Mouse (Mus musculus) midbrain, embryonic 10.5 days (tissue): ENCODE data around the gene Gm128. TPM values are rescaled to one million over a fixed set of nuclear protein-coding genes. Genes with fewer than 3 reads are reported as not detected.

ENCODE experiments used
- DNase-seq: peaks from one replicate; pipeline ENCODE4 v3.0.0-alpha.2; 2017; ENCODE audit warnings: low spot score
- H3K27ac ChIP-seq: fragments of 300-500 bp; sonication (generic); replicated peaks from 2 replicates; pipeline ENCODE4 v1.5.1; 2016; ENCODE audit warnings: mild to moderate bottlenecking
- H3K27me3 ChIP-seq: fragments of 300-500 bp; sonication (generic); 2 replicates; pipeline ENCODE4 v1.6.1; 2016; ENCODE audit warnings: low read depth, mild to moderate bottlenecking; ENCODE audit not compliant: poor library complexity, severe bottlenecking
- H3K36me3 ChIP-seq: fragments of 300-500 bp; sonication (generic); 2 replicates; pipeline ENCODE4 v1.6.1; 2016; ENCODE audit warnings: mild to moderate bottlenecking, moderate library complexity
- H3K4me1 ChIP-seq: fragments of 300-500 bp; sonication (generic); 2 replicates; pipeline ENCODE4 v1.6.1; 2016
- H3K4me3 ChIP-seq: fragments of 300-500 bp; sonication (generic); 2 replicates; pipeline ENCODE4 v1.5.1; 2016; ENCODE audit warnings: mild to moderate bottlenecking, moderate library complexity
- H3K9me3 ChIP-seq: fragments of 300-500 bp; sonication (generic); replicated peaks from 2 replicates; pipeline ENCODE4 v1.6.1; 2016; ENCODE audit warnings: mild to moderate bottlenecking
- WGBS: fragments of 180-500 bp; shearing (Covaris S2); methylation state at CpG from one replicate; pipeline ENCODE4 v1.1.7; 2016; 5-methylcytosine and 5-hydroxymethylcytosine counted together
- polyA plus RNA-seq: library from polyadenylated mRNA; unstranded; fragments of >200 nt; fragmentation: Nextera tagmentation; extraction: Ambion mirVana; gene quantifications from 2 replicates; pipeline ENCODE4 v1.2.1, GENCODE M21; 2016

Gm128 gene
- polyA plus RNA-seq, 1 experiment from 2014 or later = 0.25 TPM

DNA sequence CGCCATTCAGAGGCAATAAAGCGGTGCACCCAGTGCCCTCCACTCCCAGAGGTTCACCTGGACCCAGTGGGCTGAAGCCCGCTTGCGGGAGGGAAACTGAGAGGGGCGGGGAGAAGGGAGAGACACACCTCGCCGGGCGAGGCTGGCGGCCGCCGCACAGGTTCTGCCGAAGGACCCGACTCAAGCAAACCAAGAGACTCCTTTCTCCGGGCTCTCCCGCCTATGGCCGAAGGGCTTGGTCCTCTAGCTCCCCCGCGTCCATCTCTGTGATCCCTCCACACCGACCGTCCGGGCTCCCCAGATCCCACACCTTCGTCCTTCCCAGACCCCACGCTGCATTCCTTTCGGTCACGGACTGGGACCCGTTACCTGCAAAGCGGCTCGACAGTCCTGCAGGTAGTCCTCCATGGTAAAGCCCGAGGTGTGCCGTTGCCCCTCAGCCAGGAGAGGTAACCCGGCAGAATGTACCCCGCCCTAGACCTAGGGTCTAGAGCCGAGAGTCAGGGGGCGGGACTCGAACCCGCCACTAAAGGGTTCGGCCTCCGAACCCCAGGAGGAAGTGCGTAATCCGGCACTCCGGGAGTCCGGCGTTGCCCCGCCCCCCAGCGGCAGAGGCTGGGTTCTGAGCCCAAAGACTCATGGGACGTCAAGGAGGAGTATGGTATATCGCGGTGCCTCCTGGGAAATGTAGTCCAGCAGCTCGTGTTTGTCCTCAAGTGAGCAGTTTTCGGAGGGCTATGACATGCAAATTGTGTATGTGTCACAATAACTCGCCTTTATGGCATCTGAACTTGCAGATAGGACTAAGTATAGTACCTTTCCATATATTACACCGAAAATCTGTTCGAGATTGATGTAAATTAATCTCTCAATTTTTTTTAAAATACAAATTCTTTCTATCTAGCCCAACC is 40.1 kb upstream of the Gm128 start, which contains the start of the genes Mindy1 and Prune1:
Gene Mindy1, plus strand, starts transcription at position 130 of the 911 bp plus-strand sequence.
Gene Prune1, minus strand, starts transcription at position 861 of the 911 bp plus-strand sequence.
- DNase-seq = peak; percentile 97
- Histone ChIP-seq H3K9me3 (no peaks in the 10 kb centered on the region), H3K27ac (peak within 1 kb of the TSS; percentile 95), H3K4me1 (peaks cover 39% of the 10 kb centered on the region), H3K27me3 (no peaks in the 10 kb centered on the region), H3K36me3 (no peaks in the 10 kb centered on the region), H3K4me3 (peak within 1 kb of the TSS; percentile 81)
- WGBS = under 1% methylated on average over 53 of the region's 53 CpGs

DNA sequence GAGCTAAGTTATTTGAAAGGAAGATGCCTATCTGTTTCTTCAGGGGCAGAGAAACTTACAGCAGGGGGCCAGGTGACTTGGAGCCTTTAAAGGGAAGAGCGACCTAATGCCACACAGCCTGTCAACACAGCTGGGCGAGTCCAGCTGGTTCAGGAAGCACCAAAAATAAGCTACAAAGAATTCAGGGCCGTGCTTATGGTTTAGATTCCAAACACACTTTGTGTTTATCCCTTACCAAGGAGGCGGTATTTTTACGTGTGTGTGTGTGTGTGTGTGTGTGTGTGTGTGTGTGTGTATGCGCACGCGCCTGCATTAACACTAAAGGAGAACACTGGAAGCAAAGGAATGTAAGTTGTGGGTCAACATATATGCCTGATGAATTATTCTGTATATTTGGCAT is 39.3 kb upstream of the Gm128 start:
- no peaks in the 10 kb centered on the region for H3K27me3 ChIP-seq
- WGBS = 25% methylated on average over 8 of the region's 8 CpGs
- no peaks in the 10 kb centered on the region for H3K9me3 ChIP-seq
- peak overlapping the region; percentile 81 for H3K4me3 ChIP-seq
- DNase-seq = no peak
- H3K36me3 ChIP-seq = no peaks in the 10 kb centered on the region
- H3K27ac ChIP-seq = peak overlapping the region; percentile 95
- peaks cover 39% of the 10 kb centered on the region for H3K4me1 ChIP-seq

DNA sequence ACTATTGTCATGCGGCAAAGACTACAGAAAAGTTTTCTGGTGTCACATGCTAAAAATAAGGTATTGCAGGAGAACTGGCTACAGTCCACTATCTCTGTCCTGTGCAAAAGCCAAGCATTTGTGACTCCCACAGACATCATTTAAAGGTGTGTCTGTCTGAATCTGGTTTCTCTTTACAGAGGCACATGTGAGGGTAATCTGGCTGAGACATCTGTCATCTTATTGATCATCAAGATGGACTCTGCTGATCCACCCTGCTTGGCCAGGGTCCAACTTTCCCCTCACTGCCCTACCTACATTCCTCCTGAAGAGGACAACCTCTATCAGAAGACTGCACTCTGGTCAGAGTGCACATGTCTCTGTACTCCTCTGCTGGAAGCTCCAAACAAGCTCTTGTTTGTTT is 35.8 kb upstream of the Gm128 start:
- Histone ChIP-seq H3K9me3 (no peaks in the 10 kb centered on the region), H3K4me1 (peaks cover 18% of the 10 kb centered on the region), H3K27me3 (no peaks in the 10 kb centered on the region), H3K36me3 (peaks cover 7% of the 10 kb centered on the region; the same call in 1 of the 2 replicates), H3K27ac (no peak overlapping the region), H3K4me3 (no peak overlapping the region)
- 95% methylated on average over 1 of the region's 1 CpGs for WGBS
- no peak for DNase-seq

DNA sequence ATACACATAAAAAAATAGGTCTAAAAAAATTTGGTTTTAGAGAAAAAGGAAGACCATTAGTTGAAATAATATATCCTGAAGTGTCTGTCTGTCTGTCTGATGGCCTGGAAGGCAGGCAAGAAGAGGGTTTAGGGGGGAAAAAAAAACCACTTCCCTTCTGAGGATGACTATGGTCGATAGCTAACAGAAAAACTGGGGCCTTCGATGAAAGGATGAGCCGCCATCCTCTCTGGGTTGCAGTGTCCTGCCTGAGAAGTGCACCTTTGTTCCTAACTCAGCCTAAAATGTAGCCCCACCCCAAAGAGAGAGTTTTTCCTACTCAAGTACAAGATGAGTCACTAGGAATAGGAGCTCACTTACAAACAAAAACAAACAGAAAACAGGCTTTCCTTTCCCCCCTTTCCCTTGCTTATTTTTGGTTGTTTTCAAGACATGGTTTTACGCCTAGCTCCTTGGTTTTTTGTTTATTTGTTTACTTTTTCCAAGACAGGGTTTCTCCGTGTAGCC is 35.1 kb upstream of the Gm128 start:
- Histone ChIP-seq H3K4me3 (no peak overlapping the region), H3K27me3 (no peaks in the 10 kb centered on the region), H3K36me3 (peaks cover 7% of the 10 kb centered on the region; the same call in 1 of the 2 replicates), H3K27ac (no peak overlapping the region), H3K9me3 (no peaks in the 10 kb centered on the region), H3K4me1 (peaks cover 13% of the 10 kb centered on the region)
- 78% methylated on average over 5 of the region's 5 CpGs for WGBS
- DNase-seq = no peak

DNA sequence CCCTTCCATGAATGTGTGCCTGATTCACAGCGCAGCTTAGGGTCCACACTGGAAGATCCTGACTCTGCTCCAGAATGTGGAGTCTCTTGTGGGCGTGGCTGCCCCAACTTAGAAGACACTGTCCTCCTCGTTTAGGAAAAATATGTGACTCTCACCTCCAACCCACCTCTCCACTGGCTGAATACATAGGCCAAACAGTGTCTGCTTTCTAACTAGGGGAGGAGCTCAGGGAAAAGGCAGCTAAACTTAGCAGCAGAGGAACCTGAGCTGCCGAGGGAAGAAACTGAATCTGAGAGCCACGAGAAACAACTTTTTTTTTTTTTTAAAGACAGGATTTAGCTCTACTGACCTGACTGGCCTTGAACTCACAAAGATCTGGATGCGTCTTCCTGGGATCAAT is 33.8 kb upstream of the Gm128 start:
- no peak overlapping the region for H3K4me3 ChIP-seq
- no peak overlapping the region for H3K27ac ChIP-seq
- peaks cover 2% of the 10 kb centered on the region; the same call in 1 of the 2 replicates for H3K4me1 ChIP-seq
- WGBS = 88% methylated on average over 6 of the region's 6 CpGs
- no peak for DNase-seq
- no peaks in the 10 kb centered on the region for H3K9me3 ChIP-seq
- H3K36me3 ChIP-seq = peaks cover 7% of the 10 kb centered on the region; the same call in 1 of the 2 replicates
- no peaks in the 10 kb centered on the region for H3K27me3 ChIP-seq

DNA sequence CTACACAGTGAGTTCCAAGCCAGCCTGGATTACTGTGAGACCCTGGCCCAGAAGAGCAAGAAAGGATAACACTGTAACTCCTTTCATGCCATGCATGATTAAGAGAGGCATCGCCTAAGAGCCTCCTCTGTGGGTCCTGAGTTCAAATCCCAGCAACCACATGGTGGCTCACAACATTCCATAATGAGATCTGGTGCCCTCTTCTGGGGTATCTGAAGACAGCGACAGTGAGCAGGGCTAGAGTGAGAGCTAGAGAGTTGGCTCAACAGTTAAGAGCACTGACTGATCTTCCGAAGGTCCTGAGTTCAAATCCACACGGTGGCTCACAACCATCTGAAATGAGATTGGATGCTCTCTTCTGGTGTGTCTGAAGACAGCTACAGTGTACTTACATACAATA is 33.1 kb upstream of the Gm128 start:
- Histone ChIP-seq H3K27me3 (no peaks in the 10 kb centered on the region), H3K4me1 (peaks cover 2% of the 10 kb centered on the region; the same call in 1 of the 2 replicates), H3K36me3 (peaks cover 8% of the 10 kb centered on the region; the same call in 1 of the 2 replicates), H3K27ac (no peak overlapping the region), H3K4me3 (no peak overlapping the region), H3K9me3 (no peaks in the 10 kb centered on the region)
- 94% methylated on average over 4 of the region's 4 CpGs for WGBS
- DNase-seq = no peak

DNA sequence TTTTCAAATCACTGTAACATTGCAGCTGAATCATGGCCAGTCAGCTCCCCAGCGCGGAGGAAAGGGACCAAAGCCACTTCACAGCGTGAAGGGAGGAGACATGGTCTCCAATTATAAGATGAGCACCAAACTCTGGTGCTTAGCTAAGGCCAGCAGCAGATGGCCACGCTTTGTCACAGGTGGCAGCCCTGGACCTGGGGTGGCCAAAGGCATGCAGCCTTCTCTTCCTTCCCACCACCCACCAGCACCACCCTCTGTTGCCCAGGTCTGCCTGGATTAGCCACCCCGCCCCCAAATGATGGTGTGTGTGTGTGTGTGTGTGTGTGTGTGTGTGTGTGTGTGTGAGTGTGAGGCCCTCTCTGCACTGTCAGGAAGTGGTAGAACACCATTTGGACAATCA is 32.1 kb upstream of the Gm128 start:
- Histone ChIP-seq H3K4me3 (no peak overlapping the region), H3K4me1 (peaks cover 2% of the 10 kb centered on the region; the same call in 1 of the 2 replicates), H3K27ac (no peak overlapping the region), H3K27me3 (no peaks in the 10 kb centered on the region), H3K36me3 (peaks cover 18% of the 10 kb centered on the region), H3K9me3 (no peaks in the 10 kb centered on the region)
- DNase-seq = no peak
- 92% methylated on average over 5 of the region's 5 CpGs for whole genome bisulfite sequencing

DNA sequence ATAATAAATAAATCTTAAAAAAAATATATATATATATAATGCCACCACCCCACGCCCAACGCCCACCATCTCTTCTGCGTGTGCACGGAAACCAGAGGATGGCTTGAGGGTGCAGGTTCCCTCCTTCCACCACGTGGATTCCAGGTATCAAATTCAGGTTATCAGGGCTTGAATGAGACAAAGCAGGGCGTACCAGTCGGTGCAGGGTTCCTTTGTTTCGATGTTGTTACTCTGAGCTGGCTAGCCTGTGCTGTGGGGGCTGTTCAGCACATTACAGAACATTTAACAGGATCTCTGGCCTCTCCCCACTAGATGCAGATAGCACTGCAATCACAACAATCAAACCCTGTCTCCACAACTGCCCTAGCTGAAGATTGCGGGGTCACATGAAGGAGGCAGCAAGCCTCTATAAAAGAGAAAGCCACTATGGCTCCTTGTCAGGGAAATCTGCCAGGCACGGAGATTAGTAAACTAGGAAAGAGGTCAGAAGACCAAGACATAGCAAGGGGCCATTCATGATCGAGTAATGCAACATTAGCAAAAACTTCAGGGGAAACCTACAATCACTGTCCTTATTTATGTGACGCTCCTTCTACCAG is 29.5 kb upstream of the Gm128 start:
- H3K4me3 ChIP-seq = no peak overlapping the region
- H3K27me3 ChIP-seq = no peaks in the 10 kb centered on the region
- no peaks in the 10 kb centered on the region for H3K9me3 ChIP-seq
- H3K27ac ChIP-seq = no peak overlapping the region
- 88% methylated on average over 12 of the region's 12 CpGs for WGBS
- no peaks in the 10 kb centered on the region for H3K4me1 ChIP-seq
- peaks cover 43% of the 10 kb centered on the region for H3K36me3 ChIP-seq
- DNase-seq = no peak

DNA sequence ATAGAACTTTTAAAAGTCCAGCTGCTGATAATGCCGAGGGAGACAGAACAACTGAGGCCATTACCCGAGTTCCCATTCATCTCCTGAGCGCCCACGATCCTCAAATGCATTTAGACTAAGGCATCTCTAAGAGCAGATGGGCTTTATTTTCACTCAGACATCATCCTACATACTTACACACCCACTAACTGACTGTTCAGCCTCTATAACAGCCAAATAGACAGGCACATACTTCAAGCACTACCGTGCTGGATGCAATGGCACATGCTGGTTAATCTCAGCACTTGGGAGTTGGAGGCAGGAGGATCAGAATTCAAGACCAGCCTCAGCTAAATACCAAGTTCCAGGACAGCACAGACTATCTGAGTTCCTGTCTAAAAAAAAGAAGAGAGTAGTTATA is 28.4 kb upstream of the Gm128 start:
- H3K36me3 ChIP-seq = peaks cover 50% of the 10 kb centered on the region
- DNase-seq = no peak

DNA sequence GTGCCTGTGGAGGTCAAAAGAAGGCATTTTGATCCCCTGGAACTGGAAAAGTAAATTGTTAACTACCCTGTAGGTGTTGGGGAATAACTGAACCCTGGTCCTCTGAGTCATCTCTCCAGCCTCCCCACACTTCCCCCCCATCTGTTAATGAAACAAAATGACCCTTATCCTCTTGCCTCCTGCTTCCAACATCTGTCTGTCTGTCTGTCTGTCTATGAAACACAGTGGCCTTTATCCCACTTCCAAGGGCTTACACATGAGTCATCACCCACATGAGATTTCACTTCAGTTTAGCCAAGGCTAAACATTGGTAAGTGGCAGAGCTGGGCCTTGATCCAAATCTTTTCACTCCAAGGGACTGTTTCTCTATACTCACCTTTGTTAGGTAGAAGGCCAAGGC is 26.5 kb upstream of the Gm128 start:
- no peaks in the 10 kb centered on the region for H3K27me3 ChIP-seq
- no peak for DNase-seq
- H3K9me3 ChIP-seq = no peaks in the 10 kb centered on the region
- H3K36me3 ChIP-seq = peaks cover 61% of the 10 kb centered on the region
- no peak overlapping the region for H3K4me3 ChIP-seq
- peaks cover 6% of the 10 kb centered on the region; the same call in 1 of the 2 replicates for H3K4me1 ChIP-seq
- H3K27ac ChIP-seq = no peak overlapping the region

More for the DNA sequence above, 28.4 kb upstream of the Gm128 start:
- Histone ChIP-seq H3K4me3 (no peak overlapping the region), H3K9me3 (no peaks in the 10 kb centered on the region), H3K27me3 (no peaks in the 10 kb centered on the region), H3K27ac (no peak overlapping the region), H3K4me1 (no peaks in the 10 kb centered on the region)
- 91% methylated on average over 5 of the region's 5 CpGs for WGBS

DNA sequence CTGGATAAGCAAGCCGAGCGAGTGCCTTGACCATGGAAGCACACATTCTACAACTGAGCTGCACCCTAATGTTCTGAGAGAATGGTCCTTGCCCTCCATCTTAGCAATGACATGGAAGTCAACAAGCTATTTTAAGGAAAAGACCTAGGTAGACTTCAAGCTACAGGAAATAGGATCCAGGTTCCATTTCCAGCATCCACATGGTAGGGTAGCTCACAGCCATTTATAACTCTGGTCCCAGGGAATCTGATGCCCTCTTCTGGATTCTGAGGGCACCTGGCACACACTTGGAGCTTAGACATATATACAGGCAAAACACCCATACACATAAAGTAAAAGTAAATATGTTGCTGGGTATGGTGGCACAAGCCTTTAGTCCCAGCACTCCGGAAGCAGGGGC is 24.7 kb upstream of the Gm128 start:
- 94% methylated on average over 3 of the region's 3 CpGs for WGBS
- Histone ChIP-seq H3K4me3 (no peak overlapping the region), H3K4me1 (peaks cover 6% of the 10 kb centered on the region; the same call in 1 of the 2 replicates), H3K27me3 (no peaks in the 10 kb centered on the region), H3K36me3 (peaks cover 78% of the 10 kb centered on the region), H3K27ac (no peak overlapping the region), H3K9me3 (no peaks in the 10 kb centered on the region)
- no peak for DNase-seq

DNA sequence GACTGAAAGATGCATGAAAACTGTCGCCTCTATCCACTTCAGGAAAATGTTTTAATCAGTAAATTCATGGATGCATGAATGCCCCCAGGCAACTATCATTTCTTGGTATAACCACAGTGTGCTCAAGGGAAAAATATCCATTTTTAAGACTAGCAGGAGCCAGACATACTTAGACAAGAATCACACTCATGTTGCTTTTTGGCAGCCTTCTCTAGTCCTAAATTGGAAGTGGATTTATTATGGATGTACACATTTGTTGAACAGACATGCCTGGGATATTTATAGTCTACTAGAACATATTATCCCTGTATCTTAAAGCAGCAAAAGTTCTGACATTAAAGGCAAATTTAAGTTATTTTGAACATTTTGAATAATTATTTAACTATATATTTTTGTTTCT is 23.3 kb upstream of the Gm128 start:
- H3K27me3 ChIP-seq = no peaks in the 10 kb centered on the region
- H3K27ac ChIP-seq = no peak overlapping the region
- peaks cover 6% of the 10 kb centered on the region; the same call in 1 of the 2 replicates for H3K4me1 ChIP-seq
- H3K36me3 ChIP-seq = peaks cover 91% of the 10 kb centered on the region
- WGBS = 83% methylated on average over 1 of the region's 1 CpGs
- DNase-seq = no peak
- H3K4me3 ChIP-seq = no peak overlapping the region
- no peaks in the 10 kb centered on the region for H3K9me3 ChIP-seq
